Mouse (Mus musculus) CD8-positive naive resting alpha-beta T cell, adult 2 months (primary cell): ENCODE data around the gene Prkch.

Experiments used
- DNase-seq, 2 experiments: peaks; one replicate each; pipeline ENCODE4 v3.0.0; 2022; ENCODE audit warnings: low read depth in 2 of 2, low spot score in 2 of 2

Gene Prkch

DNA sequence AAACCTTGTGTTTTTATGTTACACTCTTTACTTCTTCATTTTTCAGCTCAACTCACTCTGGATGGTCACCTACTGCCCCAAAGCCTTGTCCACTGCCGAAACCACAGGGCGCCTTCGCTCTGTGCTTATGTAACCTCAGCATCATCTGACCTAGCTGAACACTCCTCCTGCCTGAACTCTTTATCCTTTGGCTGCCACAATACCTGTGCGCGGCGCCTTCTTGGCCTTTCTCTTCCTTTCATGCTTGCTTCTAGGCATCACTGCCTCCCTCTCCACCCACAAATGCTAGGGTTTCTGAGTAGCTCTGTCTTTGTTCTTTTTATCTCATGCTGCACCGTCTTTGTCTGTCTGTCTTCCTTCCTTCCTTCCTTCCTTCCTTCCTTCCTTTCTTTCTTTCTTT, 3.8 kb upstream of the Prkch start:
- DNase-seq: no peak

DNA sequence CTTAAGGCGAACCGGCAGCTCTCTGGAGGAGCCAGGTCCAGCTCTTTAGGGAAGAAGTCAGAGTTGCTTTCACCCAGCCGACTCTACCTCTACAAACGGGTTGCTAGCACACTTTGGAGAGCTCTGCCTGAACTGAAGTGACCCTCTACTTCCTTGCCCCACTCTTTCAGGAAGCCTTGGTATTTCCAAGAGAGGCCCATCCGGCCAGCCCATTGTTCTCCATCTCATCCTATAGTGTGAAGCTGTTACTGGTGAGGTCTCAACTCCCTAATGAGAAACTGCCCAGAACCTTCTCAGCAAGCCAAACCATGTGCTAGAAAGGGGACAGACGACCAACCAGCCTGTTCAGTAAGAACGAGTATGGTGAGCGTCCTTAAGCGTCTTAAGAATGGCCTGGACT, 1.3 kb upstream of the Prkch start:
- DNase-seq: no peak

DNA sequence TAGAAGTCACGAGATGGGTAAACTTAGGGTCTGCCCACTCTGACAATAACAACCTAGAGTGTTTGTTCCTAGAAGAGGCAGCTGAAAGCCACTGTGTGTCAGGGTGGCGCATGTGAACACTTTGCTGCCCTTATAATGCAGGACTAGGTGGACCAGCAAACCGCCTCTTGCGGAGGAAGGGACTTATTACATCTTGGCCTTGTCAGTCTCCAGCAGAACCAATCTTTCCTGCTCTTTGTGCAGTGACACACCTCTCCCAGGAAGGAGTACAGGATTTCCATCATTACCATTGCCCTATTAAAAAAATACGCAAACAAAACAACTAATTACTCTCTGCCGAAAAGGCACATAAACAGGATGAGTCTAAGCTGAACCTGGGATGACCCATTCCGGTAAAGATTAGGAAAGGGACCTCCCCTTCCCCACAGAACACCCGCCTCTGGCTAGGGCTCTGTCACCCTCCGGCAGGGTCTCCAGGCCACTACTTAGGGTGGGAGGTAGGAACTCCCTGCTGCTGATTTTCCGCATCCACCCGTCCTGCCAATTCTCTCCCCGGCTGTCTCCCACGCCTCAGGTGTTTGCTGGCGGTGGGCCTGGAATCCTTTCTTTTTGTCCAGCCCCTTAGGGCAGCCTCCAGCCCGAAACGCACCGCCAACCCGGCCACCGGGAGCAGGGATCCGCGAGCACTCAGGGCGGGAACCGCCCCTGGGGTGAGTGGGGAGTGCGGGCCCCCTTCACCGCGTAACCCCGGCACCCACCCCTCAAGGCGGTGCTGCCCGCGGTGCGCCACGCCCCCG, 585 bp upstream of the Prkch start:
- no peak for DNase-seq

DNA sequence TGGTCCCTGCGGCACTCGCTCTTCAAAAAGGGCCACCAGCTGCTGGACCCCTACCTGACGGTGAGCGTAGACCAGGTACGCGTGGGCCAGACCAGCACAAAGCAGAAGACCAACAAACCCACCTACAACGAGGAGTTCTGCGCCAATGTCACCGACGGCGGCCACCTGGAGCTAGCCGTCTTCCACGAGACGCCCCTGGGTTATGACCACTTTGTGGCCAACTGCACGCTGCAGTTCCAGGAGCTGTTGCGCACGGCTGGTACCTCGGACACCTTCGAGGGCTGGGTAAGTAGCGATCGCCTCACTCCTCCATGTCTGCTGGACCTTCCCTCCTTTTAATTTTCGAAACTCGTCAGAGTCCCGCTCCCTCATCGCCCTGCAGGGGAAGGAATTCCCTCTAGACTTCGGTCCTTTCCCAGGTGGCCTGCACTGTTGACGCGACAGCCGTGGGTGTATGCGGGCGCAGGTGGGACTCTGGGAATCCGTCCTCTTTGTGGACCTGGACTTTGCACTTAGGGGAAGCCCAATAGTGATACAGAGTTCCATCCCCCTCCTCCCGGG, 725 bp downstream of the Prkch start:
- no peak for DNase-seq

DNA sequence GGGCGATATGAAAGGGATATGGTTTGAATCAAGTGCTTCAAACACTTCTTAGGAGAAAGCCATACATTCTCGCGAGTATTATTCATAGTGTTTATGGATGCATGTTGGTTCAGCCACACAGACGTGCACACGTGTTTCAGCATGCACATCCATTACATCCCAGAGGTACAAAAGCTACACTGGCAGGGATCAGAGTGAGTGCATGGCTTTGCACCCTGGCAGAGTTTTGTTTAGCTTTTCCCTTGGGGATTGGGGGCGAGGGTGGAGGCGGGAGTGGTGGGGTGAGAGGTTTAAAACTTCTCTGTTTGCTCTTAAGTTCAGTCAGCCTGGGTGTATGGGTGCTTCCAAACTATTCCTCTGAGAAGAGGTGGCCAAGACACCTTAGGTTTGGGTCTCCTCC, 1.3 kb downstream of the Prkch start:
- no peak for DNase-seq

DNA sequence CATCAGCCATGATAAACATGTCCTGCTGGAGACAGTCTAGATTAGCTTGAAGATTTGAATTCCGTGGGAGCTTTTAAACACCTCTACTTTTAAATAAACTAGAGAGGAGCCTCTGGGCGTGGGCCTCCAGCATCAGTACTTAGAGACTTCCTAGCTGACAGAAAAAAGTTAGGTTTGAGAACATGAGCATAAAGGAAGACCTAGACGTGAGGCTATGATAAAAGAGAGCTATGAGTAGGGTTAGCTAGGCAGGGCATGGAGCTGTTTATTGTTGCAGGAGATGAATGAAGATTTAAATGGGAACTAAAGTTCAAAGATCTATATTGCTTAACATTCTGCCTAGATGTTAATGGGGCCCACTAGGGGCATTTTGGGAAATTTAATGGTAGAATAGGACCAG, 2.7 kb downstream of the Prkch start:
- DNase-seq: no peak

DNA sequence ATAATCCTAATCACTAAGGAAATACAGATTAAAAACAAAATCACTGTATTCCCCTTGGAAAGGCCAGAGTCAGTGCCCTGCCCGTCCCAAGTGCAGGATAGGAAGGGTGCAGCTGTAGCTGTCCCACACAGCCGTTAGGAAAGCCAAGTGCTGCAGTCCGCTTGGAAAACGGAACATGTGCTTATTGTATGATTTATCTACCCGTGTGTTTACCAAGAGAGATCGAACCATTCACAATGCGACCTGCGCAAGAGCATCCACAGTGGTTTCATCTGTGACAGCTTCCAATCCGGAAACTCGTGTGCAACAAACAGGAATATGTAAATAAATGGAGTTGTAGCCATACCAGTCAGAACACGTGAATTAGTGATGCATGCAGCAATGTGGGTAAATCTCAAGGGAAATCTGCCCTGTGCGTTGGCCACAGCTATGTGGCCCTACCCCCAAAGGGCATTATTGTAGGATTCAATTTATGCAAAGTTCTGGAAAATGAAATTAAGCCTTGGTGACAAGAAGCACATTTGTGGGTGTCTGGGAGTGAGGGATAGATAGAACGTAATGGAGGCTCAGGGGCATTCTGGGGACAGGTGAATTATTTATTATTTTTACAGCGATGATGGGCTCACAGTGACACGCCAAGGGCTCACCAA, 6.2 kb downstream of the Prkch start:
- DNase-seq: no peak

DNA sequence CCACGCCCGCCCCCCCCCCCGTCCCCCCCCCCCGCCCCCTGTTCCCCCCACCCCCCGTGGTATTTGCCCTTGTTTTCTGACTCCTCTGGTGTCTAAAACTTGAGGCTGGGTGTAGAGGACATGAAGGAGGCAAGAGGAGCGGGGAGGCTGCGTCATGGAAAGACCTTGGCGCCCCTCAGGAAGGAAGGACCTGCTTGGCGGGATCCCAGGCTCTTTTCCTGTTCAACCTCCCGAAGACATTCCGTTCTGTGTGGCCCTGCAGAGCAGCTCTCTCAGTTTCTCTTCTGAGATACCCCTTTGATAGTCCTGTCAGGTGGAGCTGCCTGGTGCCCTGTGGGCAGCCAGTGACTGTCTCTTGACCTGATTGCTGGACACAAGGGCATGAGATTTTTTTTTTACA, 7.0 kb downstream of the Prkch start:
- no peak for DNase-seq

DNA sequence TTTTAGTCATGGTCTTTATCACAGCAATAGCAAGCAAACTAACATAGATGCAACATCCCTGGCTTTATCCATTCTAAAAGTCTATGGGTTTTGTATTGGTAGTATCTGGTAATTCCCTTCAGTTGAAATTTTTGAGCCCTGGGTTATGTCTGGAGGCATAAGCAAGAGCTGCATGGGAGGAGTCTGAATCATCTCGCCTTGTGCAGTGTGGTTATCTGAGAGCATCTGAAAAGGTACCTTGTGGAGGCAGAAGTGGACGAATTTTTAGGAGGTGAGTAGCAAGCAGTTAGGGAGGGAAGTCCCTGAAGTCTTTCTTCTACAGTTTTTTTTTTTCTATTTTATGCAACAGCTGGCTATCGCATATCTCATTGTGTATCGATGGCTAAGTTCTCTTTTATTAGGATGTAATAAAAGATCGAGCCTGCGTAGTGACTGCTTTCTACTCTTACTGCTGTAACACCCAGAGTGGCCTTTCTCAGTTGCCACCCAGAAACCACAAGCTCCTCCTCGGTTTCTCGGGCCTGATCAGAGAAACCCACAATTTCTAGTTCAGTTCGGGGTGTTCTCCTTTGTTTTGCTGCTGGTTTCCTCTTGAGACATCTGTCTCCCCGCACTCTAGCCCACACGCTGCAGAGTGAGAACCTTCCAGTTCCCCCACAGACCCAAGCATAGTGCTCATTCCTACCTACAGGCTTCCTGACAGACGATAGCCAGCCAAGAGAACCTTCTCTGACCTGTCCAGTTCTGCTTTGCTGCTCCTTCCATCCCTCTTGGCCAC, 8.6 kb downstream of the Prkch start:
- peak; percentile 71 to 76 for DNase-seq

DNA sequence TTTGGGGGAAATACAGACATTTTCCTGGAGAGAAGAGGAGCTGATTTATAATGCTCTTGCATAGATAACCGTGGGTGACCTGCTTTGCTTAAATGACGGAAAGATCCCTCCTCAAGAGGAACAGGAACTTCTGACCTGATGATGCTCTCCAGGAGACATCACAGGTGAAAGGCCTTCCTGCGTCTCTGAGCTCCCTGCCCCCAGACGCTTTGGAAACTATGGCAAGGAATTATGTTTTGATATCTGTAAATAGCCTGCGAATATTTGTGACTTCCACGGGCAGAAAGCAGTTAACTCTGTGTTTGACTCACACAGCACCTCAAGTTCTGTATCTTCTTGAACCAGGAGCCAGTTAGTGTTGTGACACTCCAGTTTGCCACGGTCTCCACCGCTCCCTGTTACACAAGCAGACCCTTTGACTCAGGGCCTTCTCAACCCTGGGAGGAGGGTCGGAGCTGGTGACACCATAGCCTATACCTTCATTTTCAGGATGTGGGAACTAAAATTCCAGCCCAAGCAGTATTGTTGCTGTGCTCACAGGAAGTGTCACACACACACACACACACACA, 9.7 kb downstream of the Prkch start:
- no peak for DNase-seq

DNA sequence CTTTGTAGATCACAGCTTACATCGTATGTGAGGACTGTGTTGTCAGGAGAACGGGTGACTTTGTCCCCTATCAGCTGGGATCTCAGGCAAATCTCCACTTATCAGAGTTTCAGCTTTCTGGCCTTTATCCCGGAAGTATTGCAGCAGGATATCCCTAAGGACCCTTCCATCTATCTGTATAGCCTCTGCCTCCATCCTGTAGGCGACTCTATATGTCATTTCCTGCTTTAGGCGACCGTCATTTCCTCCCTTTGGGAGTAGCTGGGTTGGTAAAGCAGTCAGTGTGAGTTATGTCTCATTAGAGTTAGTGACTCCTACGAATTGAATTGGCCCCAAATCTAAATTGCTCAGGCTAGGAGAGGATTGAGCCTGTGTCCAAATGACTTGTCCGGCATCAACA, 10.6 kb downstream of the Prkch start:
- no peak for DNase-seq

DNA sequence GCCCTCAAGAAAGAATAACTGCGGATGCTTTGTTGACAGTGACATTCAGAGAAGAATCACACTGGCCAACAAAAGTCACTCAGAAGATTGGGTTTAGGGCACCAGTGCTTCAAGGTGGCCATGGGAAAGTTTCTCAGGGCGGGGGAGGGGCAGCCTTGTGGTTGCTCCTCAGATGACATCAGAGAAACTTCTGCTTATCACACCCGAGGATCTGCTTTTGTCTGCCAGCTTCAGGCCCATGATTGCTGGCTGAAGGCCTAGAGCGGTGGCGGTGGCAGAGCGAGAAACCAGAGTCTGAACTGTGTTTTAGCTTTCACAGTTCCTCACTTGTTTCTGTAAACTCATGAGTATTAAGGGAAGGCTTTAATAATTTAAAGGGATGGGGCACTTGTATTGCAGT, 13.6 kb downstream of the Prkch start:
- DNase-seq: peak; percentile 83 to 91

DNA sequence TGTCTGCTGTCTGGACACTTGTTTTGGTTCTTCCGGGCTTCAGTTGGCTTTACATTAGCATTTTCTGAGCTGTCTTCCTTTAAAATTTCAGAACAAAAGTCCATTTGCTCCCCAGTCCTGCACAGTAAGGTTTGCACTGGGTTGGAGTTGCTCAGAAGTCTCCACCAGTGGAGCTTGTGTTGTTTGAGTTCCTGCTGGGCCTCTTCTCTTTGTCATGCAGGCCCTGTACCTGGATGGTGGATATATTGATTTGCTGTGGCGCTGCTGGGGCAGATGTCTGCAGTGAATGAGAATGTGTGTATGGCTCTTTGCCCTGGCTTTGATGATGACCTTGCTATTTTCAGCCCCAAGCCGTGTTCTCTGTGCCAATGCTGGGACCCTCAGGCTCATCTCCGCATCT, 15.9 kb downstream of the Prkch start:
- DNase-seq: no peak

DNA sequence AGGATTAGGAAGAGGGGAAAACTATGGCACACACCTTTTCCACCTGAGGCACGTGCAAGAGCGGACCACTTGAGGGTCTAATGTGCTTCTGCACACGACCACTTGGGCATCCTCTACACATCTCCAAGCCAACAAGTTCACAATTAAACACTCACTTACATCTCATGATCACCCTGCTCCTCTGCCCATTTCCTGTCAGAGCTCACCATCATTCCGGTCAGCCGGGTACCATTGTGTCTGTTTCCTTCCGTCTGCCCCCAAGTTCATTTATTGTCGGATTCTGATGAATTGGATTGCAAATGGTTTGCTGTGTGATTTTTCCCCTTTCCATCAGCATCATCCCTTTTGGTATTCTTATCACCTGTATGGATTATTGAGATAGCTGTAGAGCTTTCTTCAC, 18.4 kb downstream of the Prkch start:
- DNase-seq: no peak

DNA sequence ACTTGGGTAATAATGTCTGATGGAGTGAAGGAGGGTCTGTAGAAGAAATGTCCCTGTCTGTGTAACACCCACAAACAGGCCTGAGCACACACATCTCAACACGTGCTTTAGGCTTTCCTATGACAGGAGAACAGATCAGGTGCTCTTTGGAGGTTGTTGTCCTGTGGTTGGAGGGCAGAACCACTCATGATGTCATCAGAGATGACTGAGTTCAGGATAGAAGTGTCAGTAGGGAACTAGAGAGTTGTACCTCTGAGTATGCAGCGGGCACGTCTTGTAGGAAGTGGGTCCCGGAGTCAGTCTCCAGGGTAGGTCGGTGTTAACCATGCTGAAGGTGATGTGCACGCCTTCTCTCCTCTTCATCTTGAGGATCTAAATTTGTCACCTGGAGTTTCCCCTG, 19.1 kb downstream of the Prkch start:
- peak; percentile 75 to 79 for DNase-seq

DNA sequence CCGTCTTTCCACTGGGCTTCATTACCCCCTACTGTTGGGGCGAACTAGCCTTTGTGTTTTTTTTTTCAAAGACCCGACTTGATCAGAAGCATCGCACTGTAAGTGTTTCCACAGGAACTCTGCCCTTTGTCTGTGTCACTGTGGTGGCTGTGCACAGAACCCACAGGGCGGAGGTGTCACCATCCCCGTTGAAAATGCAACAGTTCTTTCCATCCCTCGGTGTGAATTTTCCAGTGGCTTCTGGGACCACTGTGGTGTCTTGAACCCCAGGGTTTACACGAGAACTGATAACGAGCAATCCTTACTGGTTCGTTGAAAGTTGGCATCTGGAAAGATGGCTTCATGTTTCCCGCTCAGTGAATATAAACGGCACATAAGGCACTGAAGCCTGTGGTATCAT, 20.2 kb downstream of the Prkch start:
- DNase-seq: peak; percentile 71 to 73

DNA sequence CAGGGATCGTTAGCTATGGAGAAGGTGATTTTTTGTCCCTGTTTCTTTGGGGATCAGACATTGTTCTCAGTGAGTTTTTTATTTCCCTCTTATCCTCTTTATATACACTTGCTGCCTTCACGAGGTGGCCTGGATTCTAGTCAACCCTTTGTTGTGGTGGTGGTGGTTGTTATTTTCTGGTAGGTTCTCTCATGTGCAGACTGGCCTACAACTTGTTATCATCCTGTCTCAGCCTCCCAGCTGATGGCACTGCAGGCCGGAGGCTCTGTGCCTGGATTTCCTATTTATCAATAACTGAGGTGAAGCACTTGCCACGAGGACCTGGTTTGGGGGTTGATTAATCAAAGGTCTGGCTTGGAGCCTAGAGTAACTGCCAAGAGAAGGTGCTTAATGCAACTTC, 20.6 kb downstream of the Prkch start:
- peak; percentile 65 to 79 for DNase-seq

DNA sequence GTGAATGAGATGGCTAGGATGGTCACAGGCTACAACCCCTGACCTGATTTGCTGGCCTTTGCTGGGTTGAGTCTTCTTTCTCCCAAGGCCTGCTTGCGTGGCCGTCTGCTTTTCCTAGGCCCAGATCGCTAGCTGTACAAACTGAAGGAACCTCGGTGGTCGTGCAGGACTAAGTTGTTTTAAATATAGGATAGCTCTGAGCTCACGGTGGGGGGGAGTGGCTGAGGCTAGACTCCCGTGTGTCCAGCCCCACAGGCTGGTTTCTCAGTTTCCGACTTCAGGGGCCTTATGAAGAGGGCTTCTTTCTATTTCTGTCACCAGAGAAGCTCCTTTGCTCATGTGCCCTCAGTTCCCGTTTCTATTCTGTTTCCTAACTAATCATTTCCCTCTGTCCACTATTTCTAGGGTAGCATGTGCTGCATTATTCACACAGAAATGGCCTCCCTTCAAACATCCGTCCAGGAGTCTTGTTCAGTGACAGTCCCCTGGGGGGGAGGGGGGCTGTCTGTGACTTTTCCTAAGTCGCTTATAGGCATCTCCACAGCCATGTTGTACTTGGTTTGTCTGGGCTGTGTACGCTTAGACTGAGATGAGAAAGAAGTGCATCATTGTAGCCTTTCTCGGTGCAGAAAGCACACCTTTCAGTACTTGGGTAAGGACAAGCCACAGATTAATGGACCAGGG, 22.9 kb downstream of the Prkch start:
- no peak for DNase-seq

DNA sequence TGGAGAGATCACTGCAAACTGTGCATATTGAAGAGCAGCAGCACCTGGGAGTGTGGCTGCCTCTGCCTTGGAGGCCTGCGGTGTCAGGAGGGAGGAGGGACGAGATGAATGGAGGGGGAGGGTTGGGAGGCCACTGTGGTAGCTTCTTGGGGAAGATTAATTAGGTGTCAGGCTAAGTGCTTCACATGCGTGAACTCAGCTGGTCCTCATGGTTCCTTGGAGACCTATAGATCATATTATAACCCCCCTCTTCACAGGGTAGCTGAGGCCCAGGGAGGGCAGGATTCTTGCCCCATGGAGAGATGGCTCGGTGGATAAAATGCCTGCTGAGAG, 23.4 kb downstream of the Prkch start:
- DNase-seq: no peak

DNA sequence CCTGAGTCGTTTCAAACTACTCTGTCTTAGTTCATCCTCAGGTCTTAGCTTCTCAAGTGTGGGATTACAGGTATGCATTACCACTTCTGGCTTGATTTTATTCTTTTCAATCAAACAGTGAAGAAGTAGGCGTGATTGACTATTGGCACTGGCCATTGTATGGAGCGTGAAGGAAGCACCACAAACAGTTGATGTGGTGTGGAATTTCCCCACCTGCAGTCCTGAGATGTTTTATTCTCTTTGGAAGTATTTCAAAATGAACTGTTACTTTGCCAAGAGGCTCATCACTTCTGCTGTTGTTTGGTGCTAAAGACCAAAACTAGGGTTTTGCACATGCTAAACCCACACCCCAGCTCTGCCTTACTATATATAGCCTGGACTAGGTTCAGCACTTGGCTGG, 24.7 kb downstream of the Prkch start:
- no peak for DNase-seq
